In genomic region chr19:57481743-57482259, GRCm38 (mm10) we compare ENCODE assay signal across 15 mouse cellular contexts. TPM values are rescaled to one million over a fixed set of nuclear protein-coding genes. Genes with fewer than 3 reads are reported as not detected.
A peak's percentile ranks its signal among the peaks of the same experiment; 100 is the strongest.
DNase-seq lines count a peak whose midpoint lies in the region; ATAC-seq lines count a peak whose summit lies in the region.
"Had no signal": no experiment of that assay in that cellular context is flagged by ENCODE, and none has a peak within 500 bp of the region (broad histone marks: within the 10 kb centered on the region; RNA-seq: fewer than 3 reads in every experiment).

No protein-coding gene starts in this region.

- no peak overlapping the region for H3K4me3 ChIP-seq in forebrain, embryonic 16.5 days (replicated peaks; ENCODE audit: low read length)
- H3K4me3 ChIP-seq in forebrain, embryonic 14.5 days (ENCODE audit: low read depth, low read length), result no peak overlapping the region
- H3K4me3 ChIP-seq in kidney, embryonic 16.5 days (ENCODE audit: low read length), result no peak overlapping the region
- H3K4me3 ChIP-seq in neural tube, embryonic 13.5 days, result no peak overlapping the region
- H3K4me3 ChIP-seq: gastrocnemius, adult 2 months; limb, embryonic 12.5 days had no signal

- no peak overlapping the region for H3K9ac ChIP-seq in forebrain, embryonic 16.5 days (replicated peaks; ENCODE audit: low read depth, low read length)
- no peak overlapping the region for H3K9ac ChIP-seq in forebrain, embryonic 14.5 days (ENCODE audit: low read length)
- no peak overlapping the region for H3K9ac ChIP-seq in kidney, embryonic 16.5 days (replicated peaks; ENCODE audit: low read length)
- H3K9ac ChIP-seq in neural tube, embryonic 13.5 days, result no peak overlapping the region
- H3K9ac ChIP-seq: limb, embryonic 12.5 days had no signal

- H3K36me3 ChIP-seq in forebrain, embryonic 16.5 days (ENCODE audit: control insufficient read depth, insufficient read depth), result no peaks in the 10 kb centered on the region
- H3K36me3 ChIP-seq in forebrain, embryonic 14.5 days (ENCODE audit: control insufficient read depth, insufficient read depth, low read length), result no peaks in the 10 kb centered on the region
- peaks cover 9% of the 10 kb centered on the region for H3K36me3 ChIP-seq in kidney, embryonic 16.5 days (ENCODE audit: insufficient read depth, low read length)
- 0 out of 2 replicates have a peak, but pooled peaks cover 3% of the 10 kb centered on the region for H3K36me3 ChIP-seq in neural tube, embryonic 13.5 days

- no peak for DNase-seq in forebrain, embryonic 14.5 days (ENCODE audit: low spot score)
- no peak for DNase-seq in kidney, adult 18-20 months
- DNase-seq in neural tube, embryonic 10.5 days (ENCODE audit: extremely low spot score, low spot score), result no peak
- no peak for DNase-seq in adrenal gland, postnatal 14 days
- DNase-seq: adrenal gland, adult 8-10 months; cerebellum, adult 8-10 months; gastrocnemius, adult 2 months; kidney, postnatal 36 days; layer of hippocampus, postnatal 36 days; thymus, adult 18-20 months had no signal

- 0 out of 2 replicates have a peak, but pooled peaks have one; percentile 20 for ATAC-seq in forebrain, embryonic 16.5 days
- ATAC-seq in forebrain, embryonic 14.5 days, result no peak
- ATAC-seq in kidney, embryonic 16.5 days (ENCODE audit: low FRiP score, low TSS enrichment), result peak; percentile 66
- 0 out of 2 replicates have a peak, but pooled peaks have one; percentile 36 for ATAC-seq in neural tube, embryonic 13.5 days (ENCODE audit: low read depth)
- no peak for ATAC-seq in granulocyte monocyte progenitor cell, adult 5-6 weeks (replicated peaks; ENCODE audit: poor library complexity, severe bottlenecking)

- H3K4me2 ChIP-seq in forebrain, embryonic 16.5 days (ENCODE audit: low read length), result no peak overlapping the region
- no peak overlapping the region for H3K4me2 ChIP-seq in forebrain, embryonic 14.5 days (ENCODE audit: low read length)
- H3K4me2 ChIP-seq in kidney, embryonic 16.5 days (replicated peaks; ENCODE audit: low read depth, low read length), result no peak overlapping the region
- H3K4me2 ChIP-seq in neural tube, embryonic 13.5 days, result no peak overlapping the region
- H3K4me2 ChIP-seq: limb, embryonic 12.5 days had no signal

- WGBS in forebrain, embryonic 16.5 days, result 89% methylated on average over 6 of the region's 6 CpGs
- WGBS in forebrain, embryonic 14.5 days, result 92% methylated on average over 6 of the region's 6 CpGs
- WGBS in kidney, embryonic 16.5 days, result 87% methylated on average over 6 of the region's 6 CpGs
- WGBS in neural tube, embryonic 13.5 days, result 92% methylated on average over 6 of the region's 6 CpGs

- H3K27me3 ChIP-seq in forebrain, embryonic 16.5 days (replicated peaks; ENCODE audit: control insufficient read depth, insufficient read depth, low read length), result no peaks in the 10 kb centered on the region
- no peaks in the 10 kb centered on the region for H3K27me3 ChIP-seq in forebrain, embryonic 14.5 days (replicated peaks; ENCODE audit: control insufficient read depth, insufficient read depth, low read length)
- H3K27me3 ChIP-seq in kidney, embryonic 16.5 days (ENCODE audit: insufficient read depth, low read length), result no peaks in the 10 kb centered on the region
- no peaks in the 10 kb centered on the region for H3K27me3 ChIP-seq in neural tube, embryonic 13.5 days
- H3K27me3 ChIP-seq: limb, embryonic 12.5 days had no signal

- no peaks in the 10 kb centered on the region; the same call in 1 of the 2 replicates for H3K4me1 ChIP-seq in forebrain, embryonic 16.5 days (replicated peaks; ENCODE audit: control insufficient read depth, insufficient read depth, low read length)
- H3K4me1 ChIP-seq in forebrain, embryonic 14.5 days (ENCODE audit: control insufficient read depth, insufficient read depth, low read length), result no peaks in the 10 kb centered on the region
- H3K4me1 ChIP-seq in kidney, embryonic 16.5 days (ENCODE audit: insufficient read depth, low read length), result peaks cover 18% of the 10 kb centered on the region
- H3K4me1 ChIP-seq in neural tube, embryonic 13.5 days (replicated peaks), result peaks cover 16% of the 10 kb centered on the region

- H3K27ac ChIP-seq in forebrain, embryonic 16.5 days (ENCODE audit: low read length), result no peak overlapping the region
- H3K27ac ChIP-seq in forebrain, embryonic 14.5 days (ENCODE audit: low read depth, low read length), result no peak overlapping the region
- no peak overlapping the region for H3K27ac ChIP-seq in kidney, embryonic 16.5 days (ENCODE audit: low read length)
- H3K27ac ChIP-seq in neural tube, embryonic 13.5 days (replicated peaks), result no peak overlapping the region
- H3K27ac ChIP-seq: gastrocnemius, adult 2 months had no signal

- H3K9me3 ChIP-seq in forebrain, embryonic 16.5 days (ENCODE audit: control insufficient read depth, low read length), result no peaks in the 10 kb centered on the region; the same call in 1 of the 2 replicates
- no peaks in the 10 kb centered on the region for H3K9me3 ChIP-seq in forebrain, embryonic 14.5 days (replicated peaks; ENCODE audit: control insufficient read depth, low read length)
- H3K9me3 ChIP-seq in kidney, embryonic 16.5 days (ENCODE audit: low read length), result no peaks in the 10 kb centered on the region
- H3K9me3 ChIP-seq in neural tube, embryonic 13.5 days, result no peaks in the 10 kb centered on the region

RNA-seq across cellular contexts. Expression of gene Trub1, which starts 29.1 kb away (rescaled TPM):
- 17.3 and 18.5 TPM in 2 replicates for polyA plus RNA-seq in forebrain, embryonic 16.5 days (2015; fragmentation: Nextera tagmentation; extraction: Ambion mirVana)
- polyA plus RNA-seq in forebrain, embryonic 14.5 days (2014; fragmentation: Nextera tagmentation; extraction: Ambion mirVana), result 14.9 and 15.4 TPM in 2 replicates
- 25.8 and 26.6 TPM in 2 replicates for polyA plus RNA-seq in kidney, embryonic 16.5 days (2015; fragmentation: Nextera tagmentation; extraction: Ambion mirVana)
- polyA plus RNA-seq in neural tube, embryonic 13.5 days (2015; fragmentation: Nextera tagmentation; extraction: Ambion mirVana), result 15.1 and 15.7 TPM in 2 replicates
- total RNA-seq in adrenal gland, postnatal 14 days (2021), result 15.8 and 24.4 TPM in 2 replicates
- total RNA-seq in granulocyte monocyte progenitor cell, adult 5-6 weeks (2014; fragmentation: Nextera tagmentation), result 16.5 and 16.7 TPM in 2 replicates
- 13.2 and 21.0 TPM in 2 replicates for total RNA-seq in granulocyte monocyte progenitor cell, adult 5-6 weeks (2017)

Comparison
In these comparisons a context has a peak if more than half of its experiments do, and no peak if none do; other contexts are left out.
1. ATAC-seq: peak in forebrain, embryonic 16.5 days (single experiment), kidney, embryonic 16.5 days (single experiment) and neural tube, embryonic 13.5 days (single experiment); none in forebrain, embryonic 14.5 days (single experiment) and granulocyte monocyte progenitor cell, adult 5-6 weeks (single experiment).